18 mouse cellular contexts compared by ENCODE assay signal in genomic region chr10:44308280-44308679, GRCm38 (mm10). TPM values are rescaled to one million over a fixed set of nuclear protein-coding genes. Genes with fewer than 3 reads are reported as not detected.
A peak's percentile ranks its signal among the peaks of the same experiment; 100 is the strongest.
DNase-seq lines count a peak whose midpoint lies in the region; ATAC-seq lines count a peak whose summit lies in the region.
"Had no signal": no experiment of that assay in that cellular context is flagged by ENCODE, and none has a peak within 500 bp of the region (broad histone marks: within the 10 kb centered on the region; RNA-seq: fewer than 3 reads in every experiment).

No protein-coding gene starts in this region.

- peak; percentile 23 for DNase-seq in heart, adult 11 months
- DNase-seq in heart, postnatal 4 days = no peak
- DNase-seq in ES-CJ7 (ENCODE audit: low read depth, low spot score) (peak; percentile 59), ZHBTc4 (ENCODE audit: low read depth, low spot score) (peak; percentile 50)
- DNase-seq: adrenal gland, adult 2 months; adrenal gland, postnatal 14 days; adrenal gland, postnatal 36 days; B cell, adult 2 months; cerebellum, adult 11-12 months; cerebellum, adult 2 months; cerebellum, adult 9-10 months; cerebellum, postnatal 10 days; cerebellum, postnatal 25 days; forebrain, postnatal 0 days had no signal

- ATAC-seq in inflammation-experienced regulatory T-cells, adult 6 months = no peak
- ATAC-seq: CD4-positive, CD25-positive, alpha-beta regulatory T cell, adult 4 months; forebrain, embryonic 13.5 days; forebrain, embryonic 15.5 days; forebrain, postnatal 0 days had no signal

RNA-seq across cellular contexts. Expression of gene Atg5, which starts 40.1 kb away (rescaled TPM):
- total RNA-seq in heart, postnatal 4 days (2021) = 10 to 100 TPM; 15.6 to 15.7 TPM
- polyA plus RNA-seq in inflammation-experienced regulatory T-cells, adult 6 months (2017; shearing (Covaris generic)) = 10 to 100 TPM; 47.5 to 58.6 (median 58.5) TPM
